Mouse (Mus musculus) heart, embryonic 15.5 days (tissue): ENCODE results near the gene Wdfy4. TPM values are rescaled to one million over a fixed set of nuclear protein-coding genes. Genes with fewer than 3 reads are reported as not detected.
A peak's percentile ranks its signal among the peaks of the same experiment; 100 is the strongest.

Experiments used
- ATAC-seq: fragments of 200-750 bp; cut with Nextera tagmentation; replicated peaks from 2 replicates; pipeline ENCODE4 v1.8.0; 2017; ENCODE audit warnings: low read depth, moderate TSS enrichment; ENCODE audit not compliant: insufficient number of reproducible peaks, insufficient read depth, low FRiP score
- H3K27ac ChIP-seq: fragments of 300-500 bp; sonication (generic); 2 replicates; pipeline ENCODE4 v1.5.1; 2015; ENCODE audit warnings: mild to moderate bottlenecking, inconsistent platforms
- H3K27me3 ChIP-seq: fragments of 300-500 bp; sonication (generic); 2 replicates; pipeline ENCODE4 v1.6.1; 2015; ENCODE audit warnings: inconsistent platforms
- H3K36me3 ChIP-seq: fragments of 300-500 bp; sonication (generic); 2 replicates; pipeline ENCODE4 v1.6.1; 2015; ENCODE audit warnings: mild to moderate bottlenecking, inconsistent platforms
- H3K4me1 ChIP-seq: fragments of 300-500 bp; sonication (generic); replicated peaks from 2 replicates; pipeline ENCODE4 v1.6.1; 2015; ENCODE audit warnings: inconsistent platforms
- H3K4me2 ChIP-seq: fragments of 300-500 bp; sonication (generic); 2 replicates; pipeline ENCODE4 v1.6.1; 2015; ENCODE audit warnings: inconsistent platforms, mild to moderate bottlenecking, moderate library complexity
- H3K4me3 ChIP-seq: fragments of 300-500 bp; sonication (generic); 2 replicates; pipeline ENCODE4 v1.5.1; 2015; ENCODE audit warnings: mild to moderate bottlenecking, inconsistent platforms
- H3K9ac ChIP-seq: fragments of 300-500 bp; sonication (generic); 2 replicates; pipeline ENCODE4 v1.6.1; 2015; ENCODE audit warnings: mild to moderate bottlenecking, inconsistent platforms
- H3K9me3 ChIP-seq: fragments of 300-500 bp; sonication (generic); replicated peaks from 2 replicates; pipeline ENCODE4 v1.6.1; 2016; ENCODE audit warnings: inconsistent platforms
- WGBS: fragments of 180-500 bp; shearing (Covaris S2); methylation state at CpG from one replicate; pipeline ENCODE4 v1.1.7; 2015; ENCODE audit warnings: mixed read lengths; 5-methylcytosine and 5-hydroxymethylcytosine counted together
- polyA plus RNA-seq: library from polyadenylated mRNA; unstranded; fragments of >200 nt; fragmentation: Nextera tagmentation; extraction: Ambion mirVana; gene quantifications from 2 replicates; pipeline ENCODE4 v1.2.1, GENCODE M21; 2015

The Wdfy4 gene
- 0.33 and 1.1 TPM in 2 replicates for polyA plus RNA-seq

DNA sequence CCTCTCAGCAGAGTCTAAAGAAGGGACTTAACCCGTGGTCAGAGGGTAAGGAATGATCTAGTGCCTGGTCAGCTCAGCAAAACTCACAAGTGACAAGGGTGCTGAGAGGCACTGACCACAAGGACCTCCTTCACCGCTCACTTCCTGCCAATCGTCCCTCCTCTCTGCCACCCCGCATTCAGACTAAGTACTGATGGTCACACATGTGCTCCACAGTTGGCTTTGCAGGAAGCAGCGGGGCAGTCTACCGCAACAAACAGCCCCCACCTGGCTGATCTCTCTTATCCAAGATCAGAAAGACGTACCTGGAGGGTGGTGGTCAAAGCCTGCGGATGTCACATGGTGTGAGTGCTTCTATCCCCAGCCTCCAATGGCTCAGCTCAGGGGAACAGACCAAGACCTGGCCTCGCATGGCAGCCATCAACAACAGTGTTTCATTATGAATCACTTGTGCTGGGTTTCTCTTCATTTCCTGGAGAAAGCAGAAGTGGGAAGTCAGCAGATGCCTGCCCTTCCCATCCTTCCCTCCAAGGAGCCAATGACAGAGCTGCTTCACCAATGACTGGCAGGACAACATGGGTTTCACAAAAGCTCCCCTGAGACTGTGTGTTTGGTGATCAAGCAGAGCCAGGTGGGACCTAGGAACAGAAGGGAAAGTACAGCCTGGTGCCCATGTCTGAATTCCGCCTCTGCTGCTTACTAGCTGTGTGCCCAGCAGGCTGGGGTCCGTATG lies at the start of gene Wdfy4:
Gene Wdfy4 (minus strand): TSS at position 441 of the 733 bp plus-strand sequence.
- H3K9ac ChIP-seq = no peak within 1 kb of the TSS
- H3K9me3 ChIP-seq = no peaks in the 10 kb centered on the region
- 69% methylated on average over 11 of the region's 11 CpGs for WGBS
- no peak within 1 kb of the TSS for H3K4me2 ChIP-seq
- H3K27ac ChIP-seq = no peak within 1 kb of the TSS
- H3K4me3 ChIP-seq = peak within 1 kb of the TSS; percentile 20; the same call in 1 of the 2 replicates
- no peaks in the 10 kb centered on the region for H3K4me1 ChIP-seq
- no peaks in the 10 kb centered on the region for H3K27me3 ChIP-seq
- ATAC-seq = no peak
- H3K36me3 ChIP-seq = no peaks in the 10 kb centered on the region

DNA sequence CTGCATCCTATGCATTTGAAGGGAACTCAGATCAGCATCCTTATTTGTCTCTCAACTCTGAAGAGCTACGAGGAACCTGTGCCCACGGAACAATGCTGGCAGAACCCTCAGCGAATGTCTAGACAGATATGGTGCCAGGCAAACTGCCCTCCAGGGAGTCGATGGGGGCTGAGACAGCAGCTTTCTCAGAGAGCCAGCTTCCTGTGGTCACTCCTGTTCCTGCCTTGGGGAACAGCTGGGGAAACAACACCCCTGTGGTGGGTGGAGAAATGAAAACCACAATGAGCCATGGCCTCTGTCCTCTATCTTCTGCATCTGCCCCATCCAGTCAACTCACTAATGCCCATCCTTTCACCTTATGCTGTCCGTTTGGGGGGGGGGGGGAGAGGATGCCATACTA lies 46.7 kb upstream of the Wdfy4 start:
- no peaks in the 10 kb centered on the region for H3K9me3 ChIP-seq
- H3K4me2 ChIP-seq = no peak overlapping the region
- 67% methylated on average over 5 of the region's 5 CpGs for WGBS
- H3K27me3 ChIP-seq = no peaks in the 10 kb centered on the region
- H3K4me1 ChIP-seq = peaks cover 7% of the 10 kb centered on the region; the same call in 1 of the 2 replicates
- no peaks in the 10 kb centered on the region for H3K36me3 ChIP-seq
- H3K27ac ChIP-seq = no peak overlapping the region
- no peak overlapping the region for H3K4me3 ChIP-seq
- no peak overlapping the region for H3K9ac ChIP-seq
- no peak for ATAC-seq

DNA sequence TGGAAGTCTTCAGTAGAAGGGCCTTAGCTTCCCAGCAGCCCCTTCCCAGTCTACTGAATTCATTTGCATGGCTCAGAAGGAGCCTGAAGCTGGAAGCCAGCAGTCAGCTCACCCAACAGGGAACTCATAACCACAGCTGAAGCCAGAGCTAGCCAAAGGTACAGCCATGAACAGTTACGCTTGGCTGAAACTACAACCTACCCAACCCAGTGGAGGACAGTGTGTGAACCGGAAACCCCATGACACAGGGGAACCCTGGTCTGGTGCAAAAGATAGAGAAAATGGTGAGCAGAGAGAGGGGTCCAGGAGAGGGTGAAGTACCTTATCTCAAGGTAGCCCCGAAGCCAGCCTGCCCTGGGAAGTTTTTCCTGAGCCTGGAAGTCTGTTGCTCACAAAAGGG lies 46.0 kb upstream of the Wdfy4 start:
- Histone ChIP-seq H3K4me1 (peaks cover 7% of the 10 kb centered on the region; the same call in 1 of the 2 replicates), H3K27me3 (no peaks in the 10 kb centered on the region), H3K36me3 (no peaks in the 10 kb centered on the region), H3K9ac (no peak overlapping the region), H3K4me3 (no peak overlapping the region), H3K27ac (no peak overlapping the region), H3K4me2 (no peak overlapping the region), H3K9me3 (no peaks in the 10 kb centered on the region)
- no peak for ATAC-seq
- WGBS = 68% methylated on average over 3 of the region's 3 CpGs

GRCm38 (mm10) chr14:33230672-33231071 lies 45.4 kb upstream of the Wdfy4 start:
- 72% methylated on average over 4 of the region's 4 CpGs for WGBS
- no peaks in the 10 kb centered on the region for H3K9me3 ChIP-seq
- H3K9ac ChIP-seq = no peak overlapping the region
- H3K4me3 ChIP-seq = no peak overlapping the region
- ATAC-seq = no peak
- H3K36me3 ChIP-seq = no peaks in the 10 kb centered on the region
- H3K27ac ChIP-seq = no peak overlapping the region
- no peak overlapping the region for H3K4me2 ChIP-seq
- no peaks in the 10 kb centered on the region for H3K27me3 ChIP-seq
- H3K4me1 ChIP-seq = peaks cover 7% of the 10 kb centered on the region; the same call in 1 of the 2 replicates

DNA sequence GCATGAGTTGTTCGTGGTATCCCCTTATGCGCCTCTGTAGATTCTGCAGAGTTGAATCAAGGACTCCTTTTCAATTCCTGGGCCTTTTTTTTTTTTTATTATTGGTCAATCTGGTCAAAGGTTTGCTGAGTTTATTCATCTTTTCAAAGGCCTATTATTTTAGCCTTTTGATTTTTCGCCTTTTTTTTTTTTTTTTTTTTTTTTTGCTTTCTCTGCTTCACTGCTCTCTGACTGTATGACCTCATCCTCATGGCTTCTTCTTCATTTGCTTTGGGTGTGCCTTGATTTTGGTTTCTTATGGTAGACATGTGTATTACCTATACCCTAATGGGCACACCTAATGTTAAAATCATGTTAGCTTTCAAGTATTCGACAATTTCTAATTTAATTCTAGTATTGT lies 39.9 kb upstream of the Wdfy4 start:
- 82% methylated on average over 3 of the region's 4 CpGs for WGBS
- no peak for ATAC-seq
- no peaks in the 10 kb centered on the region for H3K36me3 ChIP-seq

GRCm38 (mm10) chr14:33216343-33217208 lies 31.3 kb upstream of the Wdfy4 start:
- no peak for ATAC-seq
- no peak overlapping the region for H3K27ac ChIP-seq
- H3K4me2 ChIP-seq = no peak overlapping the region
- no peak overlapping the region for H3K9ac ChIP-seq
- H3K4me1 ChIP-seq = peaks cover 10% of the 10 kb centered on the region
- WGBS = 78% methylated on average over 19 of the region's 19 CpGs
- peaks cover 44% of the 10 kb centered on the region for H3K27me3 ChIP-seq
- H3K9me3 ChIP-seq = no peaks in the 10 kb centered on the region
- H3K36me3 ChIP-seq = no peaks in the 10 kb centered on the region
- H3K4me3 ChIP-seq = no peak overlapping the region

More for the DNA sequence above, 39.9 kb upstream of the Wdfy4 start:
- H3K9me3 ChIP-seq = no peaks in the 10 kb centered on the region
- peaks cover 7% of the 10 kb centered on the region; the same call in 1 of the 2 replicates for H3K4me1 ChIP-seq
- no peak overlapping the region for H3K27ac ChIP-seq
- no peak overlapping the region for H3K9ac ChIP-seq
- no peaks in the 10 kb centered on the region for H3K27me3 ChIP-seq
- no peak overlapping the region for H3K4me3 ChIP-seq
- H3K4me2 ChIP-seq = no peak overlapping the region

DNA sequence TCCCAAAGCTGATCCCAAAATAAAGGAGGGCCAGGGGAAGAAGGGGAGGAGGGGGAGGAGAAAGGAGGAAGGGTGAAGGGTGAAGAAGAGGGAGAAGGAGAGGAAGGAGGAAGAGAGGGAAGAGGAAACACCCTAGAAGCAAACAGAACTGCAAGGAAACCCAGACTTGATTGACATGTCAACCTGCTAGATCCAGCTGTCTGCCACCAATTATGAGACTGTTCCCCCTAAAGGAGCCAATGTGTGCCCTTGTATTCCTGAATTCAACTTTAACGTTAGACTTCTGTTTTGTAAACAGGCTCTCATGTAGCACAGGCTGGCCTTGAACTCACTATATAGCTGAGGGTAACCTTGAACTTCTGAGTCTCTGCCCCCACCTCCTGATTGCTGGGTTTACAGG lies 29.9 kb upstream of the Wdfy4 start:
- Histone ChIP-seq H3K4me2 (no peak overlapping the region), H3K9ac (no peak overlapping the region), H3K27me3 (peaks cover 44% of the 10 kb centered on the region), H3K36me3 (no peaks in the 10 kb centered on the region), H3K9me3 (no peaks in the 10 kb centered on the region), H3K4me3 (no peak overlapping the region), H3K4me1 (peaks cover 10% of the 10 kb centered on the region), H3K27ac (no peak overlapping the region)
- WGBS = 73% methylated on average over 1 of the region's 1 CpGs
- no peak for ATAC-seq

- WGBS = 29% methylated on average over 4 of the region's 4 CpGs
- Histone ChIP-seq H3K4me3 (no peak overlapping the region), H3K36me3 (no peaks in the 10 kb centered on the region), H3K4me1 (peaks cover 10% of the 10 kb centered on the region), H3K4me2 (peak overlapping the region; percentile 41), H3K9me3 (no peaks in the 10 kb centered on the region), H3K9ac (no peak overlapping the region), H3K27ac (no peak overlapping the region), H3K27me3 (peaks cover 44% of the 10 kb centered on the region)
- no peak for ATAC-seq
Measured at GRCm38 (mm10) chr14:33214767-33215128, 29.4 kb upstream of the Wdfy4 start.

DNA sequence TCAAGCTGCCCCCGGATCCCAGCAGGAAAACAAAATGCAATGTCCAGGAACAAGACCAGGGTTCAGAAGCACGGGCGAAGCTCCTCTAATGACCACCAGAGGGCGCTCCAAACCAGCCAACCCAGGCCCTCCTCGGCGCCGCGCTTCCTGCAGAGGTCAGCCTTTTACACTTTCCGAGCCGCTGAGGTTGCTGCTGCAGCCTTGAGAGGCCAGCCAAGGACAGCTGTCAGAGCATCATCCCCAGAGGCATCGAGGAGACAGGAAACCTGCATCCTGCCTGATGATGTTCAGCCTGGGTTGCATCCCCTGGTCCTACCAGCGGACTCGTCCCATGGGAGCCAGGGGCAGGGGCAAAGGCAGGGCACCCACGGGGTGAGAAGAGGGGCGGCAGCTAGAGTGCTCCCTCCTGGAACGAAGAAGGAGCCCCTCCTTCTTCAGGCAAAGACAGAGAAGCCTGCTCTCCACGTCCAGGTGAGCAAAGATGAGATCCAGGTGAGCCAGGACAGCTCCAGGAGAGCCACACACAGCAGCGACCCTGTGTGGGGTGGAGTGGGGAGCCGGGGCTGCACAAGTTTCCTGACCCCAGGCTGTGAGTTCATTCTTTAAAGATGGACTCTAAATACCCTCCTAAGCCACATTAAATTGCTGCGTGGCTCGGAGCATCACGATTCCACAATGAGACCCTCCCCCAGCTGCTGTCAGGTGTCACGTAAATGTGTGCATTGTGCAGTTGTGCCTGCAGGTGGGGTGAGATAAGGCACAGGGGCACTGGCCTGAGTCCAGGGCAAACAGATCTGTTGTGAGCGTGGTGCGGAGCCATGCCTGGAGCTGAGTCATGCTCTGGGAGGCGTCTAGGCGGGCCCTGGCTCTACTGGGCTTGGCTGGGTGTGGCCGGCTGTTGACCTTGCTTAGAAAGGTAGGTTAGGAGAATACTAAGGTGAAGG lies 28.8 kb upstream of the Wdfy4 start, which contains the start of gene Arhgap22:
Gene Arhgap22 (plus strand): TSS at position 204 of the 944 bp plus-strand sequence.
- H3K27me3 ChIP-seq = peaks cover 44% of the 10 kb centered on the region
- H3K36me3 ChIP-seq = no peaks in the 10 kb centered on the region
- H3K9me3 ChIP-seq = no peaks in the 10 kb centered on the region
- peak within 1 kb of the TSS; percentile 41 for H3K4me2 ChIP-seq
- no peak within 1 kb of the TSS for H3K27ac ChIP-seq
- H3K4me3 ChIP-seq = no peak within 1 kb of the TSS
- no peak within 1 kb of the TSS; the same call in 1 of the 2 replicates for H3K9ac ChIP-seq
- peak; percentile 67 for ATAC-seq
- WGBS = 8% methylated on average over 28 of the region's 28 CpGs
- peaks cover 10% of the 10 kb centered on the region for H3K4me1 ChIP-seq

DNA sequence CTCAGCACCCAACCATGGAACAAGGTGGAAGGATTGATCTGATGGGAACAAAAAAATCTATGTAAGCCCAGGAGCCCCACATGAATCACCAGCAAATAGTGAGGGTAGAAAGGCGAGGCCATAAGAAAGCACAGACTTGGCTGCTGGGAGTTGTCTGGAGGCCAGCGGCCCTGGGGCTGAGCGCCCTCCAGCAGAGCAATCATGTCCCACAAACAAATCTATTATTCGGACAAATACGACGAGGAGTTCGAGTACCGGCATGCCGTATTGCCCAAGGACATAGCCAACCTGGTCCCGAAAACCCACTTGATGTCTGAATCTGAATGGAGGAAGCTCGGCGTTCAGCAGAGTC lies 27.6 kb upstream of the Wdfy4 start:
- Histone ChIP-seq H3K4me3 (no peak overlapping the region), H3K27ac (no peak overlapping the region), H3K9ac (no peak overlapping the region), H3K9me3 (no peaks in the 10 kb centered on the region), H3K27me3 (peaks cover 44% of the 10 kb centered on the region), H3K36me3 (no peaks in the 10 kb centered on the region), H3K4me1 (peaks cover 10% of the 10 kb centered on the region), H3K4me2 (no peak overlapping the region)
- no peak for ATAC-seq
- 83% methylated on average over 12 of the region's 12 CpGs for WGBS
